Mouse (Mus musculus) c-Kit-negative CD71-positive TER-119-positive erythroid progenitor cells, embryonic 14.5 days (primary cell): ENCODE measurements around the gene Thbs2.

Source experiments
- DNase-seq: peaks from one replicate; pipeline ENCODE4 v3.0.0-alpha.2; 2013; ENCODE audit warnings: low read depth, low spot score

Gene Thbs2

DNA sequence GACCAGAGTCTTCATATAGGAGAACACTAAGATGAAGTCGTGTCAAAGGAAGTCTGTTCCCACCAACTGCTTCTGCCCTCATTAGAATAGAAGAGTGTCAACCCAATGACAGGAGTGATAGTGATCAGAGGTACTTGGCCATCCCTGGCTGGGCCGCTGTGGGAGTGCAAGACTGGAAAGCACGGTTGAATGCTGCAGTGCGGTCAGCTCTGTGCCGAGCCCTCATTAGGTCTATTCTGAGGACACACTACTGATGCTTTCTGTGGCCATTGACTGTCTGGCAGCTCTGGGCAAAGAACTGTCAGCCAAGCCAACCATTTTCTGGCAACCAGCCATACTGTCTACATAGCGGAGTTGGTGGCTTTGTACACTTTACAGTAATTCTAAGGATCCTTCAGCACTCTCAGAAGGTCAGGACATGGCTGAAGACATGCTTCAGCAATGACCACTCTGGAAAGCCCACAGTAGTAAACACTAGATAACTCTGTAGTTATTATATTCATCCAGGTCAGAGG is 2.3 kb upstream of the Thbs2 start:
- DNase-seq, result no peak

DNA sequence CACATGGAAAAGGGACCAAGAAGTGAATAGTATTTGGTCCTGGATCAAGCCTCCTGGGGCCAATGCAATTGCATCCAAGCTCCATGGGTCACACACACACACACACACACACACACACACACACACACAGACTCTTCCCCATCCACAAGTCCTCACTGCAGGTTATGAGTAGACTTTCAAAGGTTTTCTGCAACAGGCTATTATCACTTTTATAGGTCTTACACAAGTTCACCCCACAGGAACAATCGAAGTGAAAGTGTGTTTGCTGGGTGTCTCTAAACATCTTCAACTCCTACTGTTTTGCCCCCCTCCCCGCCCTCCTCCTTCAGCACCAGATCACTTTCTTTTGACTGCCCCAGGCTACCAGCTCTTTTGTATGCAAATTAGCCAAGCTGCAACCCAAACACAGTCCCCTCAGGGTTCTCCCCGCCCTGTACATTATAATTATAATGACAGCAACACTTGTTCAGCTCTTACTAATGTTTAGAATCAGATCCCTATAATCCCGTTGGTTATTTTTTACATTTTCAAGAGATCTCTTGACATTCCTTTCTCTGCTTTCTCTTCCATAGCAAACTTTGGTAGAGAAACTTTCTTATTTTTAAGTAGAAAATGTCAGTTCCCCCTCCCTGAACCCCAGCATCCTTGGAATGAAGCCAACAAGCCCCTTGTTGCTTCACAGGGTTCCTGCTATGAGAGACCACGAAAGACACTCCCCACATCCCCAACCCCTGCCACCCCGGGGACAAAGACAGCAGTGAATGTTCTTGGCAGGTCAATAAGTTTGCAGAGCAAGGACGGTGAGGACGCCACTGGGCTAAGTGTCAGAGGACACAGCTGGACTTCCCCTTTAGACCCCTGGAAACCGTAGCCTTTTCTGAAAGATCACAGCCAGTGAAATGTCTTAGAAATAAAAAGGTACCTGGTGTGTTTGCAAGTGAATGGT is 714 bp downstream of the Thbs2 start:
- DNase-seq, result no peak

DNA sequence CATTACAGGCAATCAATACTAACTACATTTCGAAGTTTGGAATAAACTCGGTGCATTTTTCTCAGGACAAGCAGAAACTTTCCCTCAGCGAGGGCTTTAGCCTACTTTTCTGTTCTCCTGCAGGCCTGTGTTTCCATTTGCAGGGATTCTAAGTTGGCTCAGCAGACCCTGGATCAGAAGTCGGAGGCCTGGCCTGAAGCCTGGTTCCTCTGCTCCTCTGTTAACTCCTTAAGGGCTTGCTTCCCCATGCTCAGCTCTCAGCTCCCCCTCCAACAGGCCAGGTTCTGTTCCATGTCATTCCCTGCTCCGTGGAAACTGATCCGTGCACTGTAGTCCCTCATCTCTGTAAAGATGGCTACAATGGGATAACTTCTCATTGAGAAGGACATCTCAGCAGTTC is 2.1 kb downstream of the Thbs2 start:
- no peak for DNase-seq

DNA sequence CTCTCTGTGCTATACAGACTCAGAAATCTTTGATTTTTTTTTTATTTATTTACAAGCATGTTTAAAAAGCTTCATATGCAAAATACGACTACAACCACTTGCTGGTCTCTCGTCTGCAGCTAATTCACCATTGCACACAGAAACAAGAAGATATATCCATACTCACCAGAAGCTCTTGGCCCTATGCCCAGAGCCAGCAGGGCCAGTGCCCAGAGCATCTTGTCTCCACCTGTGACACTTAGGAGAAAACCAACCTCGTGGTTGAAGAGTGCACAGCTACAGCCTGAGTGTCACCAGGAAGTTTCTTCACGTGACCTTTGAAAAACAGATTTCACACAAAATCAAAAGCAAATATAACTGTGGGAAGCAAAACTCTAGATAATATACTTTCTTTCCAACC is 2.8 kb downstream of the Thbs2 start:
- no peak for DNase-seq

DNA sequence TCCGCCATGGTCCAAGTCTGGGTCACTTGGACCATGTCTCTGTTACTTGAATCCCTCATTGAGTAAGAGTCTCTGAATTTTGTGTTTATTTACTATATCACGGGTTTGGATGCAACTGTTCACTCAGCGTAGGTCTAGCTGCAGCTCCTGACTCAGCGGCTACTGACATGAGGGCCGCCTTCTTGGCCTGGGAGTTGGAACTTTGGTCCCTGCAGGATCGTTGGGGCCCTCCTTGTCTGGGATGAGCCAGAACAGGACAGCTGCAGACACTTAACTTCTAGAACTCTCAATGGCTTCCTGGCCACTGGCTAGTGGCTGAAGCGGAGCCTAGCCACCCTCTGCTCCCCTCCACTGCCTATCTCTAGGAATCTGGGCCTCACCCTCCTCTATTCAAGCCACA is 11.2 kb downstream of the Thbs2 start:
- DNase-seq, result no peak

DNA sequence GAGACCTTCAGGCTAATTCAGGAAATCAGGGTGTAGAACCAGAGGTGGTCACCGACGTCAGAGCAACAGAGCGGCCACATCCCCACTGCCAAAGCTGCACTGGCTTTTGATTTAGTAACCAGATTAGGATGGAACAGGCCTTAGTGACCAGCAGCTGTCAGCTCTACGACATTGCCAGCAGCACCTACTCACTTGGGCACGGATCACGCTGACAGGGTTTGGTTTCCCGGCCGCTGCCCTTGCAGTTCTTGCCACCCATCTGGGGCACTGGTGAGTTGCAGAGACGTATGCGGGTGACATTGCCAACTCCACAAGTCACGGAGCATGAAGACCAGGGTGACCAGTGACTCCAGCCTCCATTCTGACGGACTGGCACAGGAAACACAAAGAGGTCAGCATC is 13.0 kb downstream of the Thbs2 start:
- DNase-seq, result no peak

DNA sequence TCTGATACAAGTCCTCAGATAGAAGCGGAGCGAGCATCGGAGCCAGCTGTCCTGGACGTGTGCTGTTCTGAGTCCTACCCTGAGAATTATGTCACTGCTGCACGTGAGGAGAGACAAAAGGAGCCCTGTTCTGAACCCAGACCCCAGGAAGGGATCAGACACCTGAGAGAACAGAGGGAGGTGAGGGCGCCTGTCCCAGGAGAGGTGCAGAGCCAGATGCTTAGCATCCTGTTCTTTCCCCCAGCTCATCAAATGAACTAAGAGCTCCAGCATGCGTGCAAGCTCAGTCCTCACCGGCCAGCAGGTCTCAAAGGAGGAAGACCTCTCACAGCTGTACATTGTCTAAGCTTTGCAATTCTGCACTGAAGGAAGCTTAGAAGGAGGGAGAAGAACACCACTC is 16.8 kb downstream of the Thbs2 start:
- DNase-seq, result no peak

DNA sequence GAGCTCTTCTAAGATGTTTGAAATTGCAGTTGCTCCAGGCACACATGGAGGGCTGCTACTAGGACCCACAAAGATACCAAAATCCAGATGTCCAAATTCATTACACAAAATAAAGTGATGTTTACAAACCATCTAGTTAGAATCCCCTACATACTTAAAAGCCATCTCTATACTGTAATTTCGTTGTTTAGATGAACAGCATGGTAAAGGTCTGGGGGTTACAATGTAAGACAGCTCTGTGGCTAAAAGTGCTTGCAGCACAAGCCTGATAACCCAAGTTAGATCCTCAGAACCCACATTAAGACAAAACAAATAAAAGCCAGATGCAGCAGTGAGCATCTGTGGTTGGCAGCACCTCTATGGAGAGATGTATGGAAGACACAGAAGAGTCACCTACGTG is 18.5 kb downstream of the Thbs2 start:
- DNase-seq, result no peak

DNA sequence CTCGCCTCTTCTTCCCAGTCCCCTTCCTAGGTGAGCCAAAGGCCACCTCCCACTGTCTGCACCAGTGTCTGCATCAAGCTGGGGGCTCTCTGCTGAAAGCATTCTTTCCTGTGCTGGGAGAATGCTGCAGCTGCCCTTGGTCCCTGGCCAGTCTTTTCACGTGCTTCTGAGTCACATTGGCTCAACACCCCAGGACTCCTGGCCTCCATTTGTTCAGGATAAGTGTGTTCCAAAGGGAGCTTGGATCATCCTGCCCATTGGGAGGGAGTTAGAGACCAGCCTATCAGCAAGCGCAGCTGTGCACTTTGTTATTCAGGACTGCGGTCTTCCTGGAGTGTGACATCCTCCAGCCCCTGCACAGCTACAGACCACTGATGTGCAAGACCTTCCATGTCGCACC is 21.6 kb downstream of the Thbs2 start:
- DNase-seq, result no peak

DNA sequence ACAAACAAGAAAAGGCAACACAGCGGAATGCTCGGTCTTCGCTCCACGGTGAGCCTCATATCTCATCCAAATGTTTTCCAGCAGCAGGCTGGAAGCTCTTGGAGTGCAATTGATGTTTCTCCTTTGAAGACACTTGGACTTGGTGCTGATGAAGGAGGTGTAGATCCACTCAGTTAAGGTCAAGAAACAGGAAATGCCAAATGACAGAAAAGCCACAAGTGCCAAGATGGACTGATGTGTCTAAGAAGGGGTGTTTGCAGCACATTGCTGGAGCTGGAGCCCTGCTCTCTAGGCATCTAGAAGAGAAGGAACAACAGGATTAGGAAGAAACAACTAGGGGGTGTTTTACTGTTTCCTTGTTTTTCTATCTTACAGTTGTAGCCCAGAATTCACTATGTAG is 26.8 kb downstream of the Thbs2 start:
- no peak for DNase-seq

DNA sequence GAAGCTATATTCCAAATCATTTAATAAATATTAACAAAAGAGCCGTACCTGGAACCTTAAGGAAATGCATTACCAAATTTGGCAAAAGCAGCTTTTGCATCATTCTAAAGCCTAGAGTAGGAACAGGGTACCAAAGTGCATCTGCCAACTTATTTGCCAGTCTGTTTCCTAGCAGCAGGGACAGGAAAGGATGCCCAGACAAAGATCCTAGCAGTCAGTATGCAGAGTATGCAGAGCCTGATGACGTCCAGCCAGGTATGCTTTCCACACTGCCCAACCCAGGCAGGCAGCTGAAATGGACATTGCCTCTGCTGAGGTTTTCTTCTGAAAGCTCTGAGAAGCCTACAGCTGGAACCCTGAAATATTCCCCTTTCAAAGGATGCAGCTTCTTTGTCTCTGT is 27.6 kb downstream of the Thbs2 start:
- no peak for DNase-seq

DNA sequence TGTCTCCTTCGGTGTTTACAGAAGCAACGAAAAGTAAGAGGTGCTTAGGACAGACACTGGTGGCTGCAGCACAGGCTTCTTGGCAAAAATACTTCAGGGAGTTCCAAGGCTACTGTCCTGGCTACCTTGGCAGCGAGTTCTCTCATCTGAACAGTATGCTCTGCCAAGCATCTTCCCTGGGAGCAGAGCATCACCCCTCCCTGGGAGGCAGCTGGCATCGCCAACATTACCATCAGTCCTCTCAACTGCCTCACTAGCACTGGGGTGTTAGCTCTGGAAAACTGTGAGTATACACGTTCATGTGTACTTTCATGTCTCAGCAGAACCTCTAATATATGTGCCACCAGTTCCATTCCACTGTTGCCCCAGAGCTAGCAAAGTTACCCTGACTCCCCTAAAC is 30.7 kb downstream of the Thbs2 start:
- DNase-seq, result no peak

DNA sequence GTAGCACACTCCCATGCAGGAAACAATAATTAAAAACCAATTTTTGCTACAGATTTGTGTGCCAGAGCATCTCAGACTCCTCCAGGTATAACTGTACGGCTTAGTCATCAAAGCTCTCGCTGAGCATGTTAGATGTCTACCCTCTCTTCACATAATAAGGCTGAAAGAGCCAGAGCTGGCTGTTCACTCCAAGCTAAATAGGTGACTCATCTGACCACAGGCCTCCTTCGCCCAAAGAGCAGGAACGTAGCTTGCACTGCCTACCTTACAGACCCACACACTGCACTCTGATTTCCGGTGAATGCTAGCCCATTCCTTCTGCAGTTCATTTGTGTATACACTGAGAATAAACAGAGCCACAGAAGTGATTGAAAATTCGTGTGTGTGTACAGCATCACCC is 31.6 kb downstream of the Thbs2 start:
- DNase-seq, result no peak

DNA sequence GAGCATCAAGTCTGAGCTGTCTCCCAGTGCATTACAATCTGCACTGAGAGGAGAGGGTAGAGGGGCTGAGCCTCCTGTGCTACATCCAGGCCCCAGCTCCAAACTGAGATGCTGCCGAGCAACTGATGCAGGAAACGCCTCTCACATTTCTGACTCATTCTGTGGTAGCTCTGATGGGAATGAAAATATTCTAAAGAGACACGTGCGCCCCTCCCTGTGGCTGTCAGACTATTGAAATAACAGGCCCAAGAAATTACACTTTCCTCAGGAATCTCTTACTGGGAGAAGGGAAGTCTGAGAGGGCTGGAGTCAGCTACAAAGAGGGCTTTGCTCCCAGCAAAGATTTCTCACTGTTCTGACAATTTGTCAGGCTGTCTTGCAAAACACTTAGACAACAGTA is 34.3 kb downstream of the Thbs2 start:
- DNase-seq, result no peak

DNA sequence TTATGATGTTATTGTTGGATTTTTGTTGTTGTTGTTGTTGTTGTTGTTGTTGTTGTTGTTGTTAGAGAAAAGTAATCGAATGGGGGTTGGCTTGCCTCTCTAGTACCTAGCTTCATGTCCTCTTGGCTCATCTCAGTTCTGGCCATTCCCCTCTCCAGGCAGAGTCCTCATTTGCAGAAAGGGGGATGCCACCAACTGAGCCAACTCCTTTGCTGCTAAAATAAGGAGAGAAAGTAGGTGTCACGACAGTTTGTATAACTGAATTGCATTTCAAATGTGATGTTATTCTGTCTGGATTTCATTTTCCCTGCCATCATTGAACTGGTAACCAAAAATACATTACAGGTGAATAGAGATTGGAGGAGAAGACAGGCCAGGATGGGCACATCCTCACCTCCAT is 35.9 kb downstream of the Thbs2 start:
- DNase-seq, result no peak

DNA sequence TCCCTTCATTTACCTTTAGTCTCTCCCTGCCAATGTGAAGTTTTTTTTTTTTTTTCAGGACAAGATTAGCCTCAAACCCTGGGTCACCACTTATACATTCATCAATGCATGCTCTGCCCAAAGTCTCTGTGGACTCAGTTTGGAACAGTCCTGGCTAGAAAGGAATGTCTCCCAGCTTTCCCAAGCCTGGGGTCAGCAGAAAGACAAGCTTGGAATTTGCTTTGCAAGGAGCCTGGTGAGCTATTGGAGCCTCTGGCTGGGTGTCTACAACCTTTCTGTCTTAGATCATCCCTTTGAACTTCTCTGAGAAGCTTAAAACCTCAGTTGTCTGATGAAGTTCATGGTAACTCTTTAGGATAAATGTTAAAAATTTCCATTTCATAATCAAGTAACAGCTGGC is 36.9 kb downstream of the Thbs2 start:
- DNase-seq, result no peak

DNA sequence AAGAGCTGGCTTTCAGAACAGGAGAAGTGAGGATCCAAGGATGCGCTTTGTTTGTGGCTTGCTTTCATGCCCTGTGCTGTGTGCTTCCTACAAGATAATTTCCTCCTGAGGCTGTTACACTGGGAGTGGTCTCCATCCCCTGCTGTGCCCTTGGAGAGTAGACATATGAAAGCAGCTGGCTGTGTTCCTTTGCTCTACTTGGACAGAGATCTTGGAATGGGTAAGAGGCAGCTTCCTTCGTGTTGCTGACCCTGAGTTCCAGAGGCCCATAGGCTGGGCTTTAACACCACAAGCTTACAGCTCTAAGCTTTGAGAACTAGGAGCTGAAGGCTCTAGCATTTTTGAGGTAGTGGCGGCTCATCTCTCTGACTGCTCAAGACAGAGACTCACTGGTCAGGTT is 39.1 kb downstream of the Thbs2 start:
- DNase-seq, result no peak

DNA sequence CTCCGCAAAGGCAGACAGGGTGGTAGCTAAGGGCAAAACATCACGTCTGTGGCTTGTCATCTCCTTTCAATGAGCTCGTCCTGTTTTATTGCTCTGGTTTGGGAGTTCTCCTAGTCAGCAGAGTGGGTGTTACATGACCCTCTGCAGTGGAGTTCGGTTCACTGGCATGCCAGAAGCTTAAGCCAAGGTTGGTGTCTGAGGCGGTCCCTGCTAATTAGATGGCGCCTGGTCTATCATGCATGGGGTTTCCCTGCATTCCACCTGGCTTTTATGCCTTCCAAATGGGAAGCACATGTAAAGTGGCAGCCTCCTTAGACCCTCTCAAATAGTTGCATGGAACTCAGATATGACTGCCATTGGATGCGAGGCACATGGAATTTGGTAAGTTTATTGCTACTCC is 42.0 kb downstream of the Thbs2 start:
- no peak for DNase-seq

DNA sequence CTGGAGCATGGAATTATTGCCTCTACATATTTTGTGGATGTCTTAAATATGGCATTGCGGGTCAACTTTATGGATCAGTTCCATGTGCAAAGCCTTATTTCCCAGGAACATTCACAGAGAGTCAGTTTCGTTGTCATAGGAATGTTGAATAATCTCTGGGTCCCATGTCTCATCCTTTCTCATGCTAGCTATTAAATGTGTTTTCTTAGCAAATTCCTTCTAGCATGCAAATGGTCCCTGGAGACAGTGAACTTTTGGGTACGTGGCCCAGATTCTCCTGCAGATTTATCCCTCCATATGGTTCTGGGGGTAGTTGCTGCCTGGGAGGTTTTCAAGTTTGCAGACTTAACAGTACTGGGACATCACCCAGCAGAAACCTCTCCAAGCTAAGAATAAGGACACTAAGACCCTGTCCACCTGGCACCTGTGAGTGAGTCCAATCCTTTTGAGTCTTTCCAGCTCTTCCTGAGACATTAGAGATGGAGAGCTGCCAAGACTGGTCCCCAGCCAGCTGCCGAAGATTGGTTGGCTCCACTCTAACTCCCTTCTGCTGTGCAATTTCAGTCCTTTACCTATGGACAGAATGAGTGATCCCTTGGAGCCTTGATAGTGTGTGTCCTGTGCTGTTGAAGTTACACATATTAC is 45.9 kb downstream of the Thbs2 start:
- DNase-seq, result no peak

DNA sequence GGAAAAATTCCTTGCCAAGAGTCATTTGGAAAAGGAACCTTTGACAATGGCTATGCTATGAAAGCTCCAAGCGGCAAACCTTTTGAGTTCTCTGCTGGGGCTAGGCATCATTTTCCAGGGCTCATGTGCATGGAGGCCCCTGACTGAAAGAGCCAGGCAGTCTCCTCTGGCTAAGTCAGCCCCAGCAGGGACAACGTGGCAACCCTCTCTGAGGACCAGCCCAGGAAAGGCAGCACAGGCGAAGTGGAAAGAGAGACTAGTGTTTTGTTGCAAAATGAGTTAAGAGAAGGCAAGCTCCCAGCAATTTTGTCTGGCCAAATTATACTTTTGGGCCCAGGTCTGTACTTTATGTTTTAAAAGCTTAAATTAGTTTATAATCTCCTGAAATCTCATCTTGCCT is 50.0 kb downstream of the Thbs2 start:
- DNase-seq, result no peak

DNA sequence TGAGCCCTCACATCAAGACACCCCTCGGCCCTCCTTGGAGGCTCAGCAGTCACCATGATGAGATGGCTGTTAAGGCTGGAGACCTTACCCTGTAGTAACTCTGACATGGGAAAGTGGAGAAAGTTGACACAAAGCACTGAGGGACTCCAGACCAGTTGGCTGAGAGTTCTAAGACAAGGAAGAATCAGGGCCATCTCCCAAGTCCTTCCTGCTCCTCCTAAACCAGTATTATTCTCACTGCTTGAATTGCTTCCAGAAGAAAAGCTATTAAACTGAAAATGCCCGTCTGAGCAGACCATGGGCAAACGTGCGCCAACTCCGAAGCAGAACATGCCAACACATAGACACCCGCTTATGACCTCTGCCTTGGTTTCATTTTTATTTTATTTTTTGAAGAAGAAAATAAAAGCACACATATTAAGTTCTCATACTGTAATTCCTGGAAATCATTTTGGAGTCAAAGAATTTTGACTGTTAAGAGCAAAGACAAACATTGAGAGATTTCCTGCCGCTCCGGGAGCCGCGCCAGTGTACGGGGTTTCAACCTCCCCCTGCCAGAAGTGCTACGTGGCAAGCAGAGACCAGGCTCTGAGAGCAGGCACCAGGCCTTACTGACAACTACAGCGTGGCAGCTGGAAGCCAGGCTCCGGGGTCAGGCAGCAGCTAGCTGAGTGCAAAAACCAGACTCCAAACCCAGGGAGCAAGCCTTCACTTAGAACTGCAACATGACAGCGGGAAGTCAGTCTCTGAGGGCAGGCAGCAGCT is 53.5 kb downstream of the Thbs2 start:
- DNase-seq, result no peak

DNA sequence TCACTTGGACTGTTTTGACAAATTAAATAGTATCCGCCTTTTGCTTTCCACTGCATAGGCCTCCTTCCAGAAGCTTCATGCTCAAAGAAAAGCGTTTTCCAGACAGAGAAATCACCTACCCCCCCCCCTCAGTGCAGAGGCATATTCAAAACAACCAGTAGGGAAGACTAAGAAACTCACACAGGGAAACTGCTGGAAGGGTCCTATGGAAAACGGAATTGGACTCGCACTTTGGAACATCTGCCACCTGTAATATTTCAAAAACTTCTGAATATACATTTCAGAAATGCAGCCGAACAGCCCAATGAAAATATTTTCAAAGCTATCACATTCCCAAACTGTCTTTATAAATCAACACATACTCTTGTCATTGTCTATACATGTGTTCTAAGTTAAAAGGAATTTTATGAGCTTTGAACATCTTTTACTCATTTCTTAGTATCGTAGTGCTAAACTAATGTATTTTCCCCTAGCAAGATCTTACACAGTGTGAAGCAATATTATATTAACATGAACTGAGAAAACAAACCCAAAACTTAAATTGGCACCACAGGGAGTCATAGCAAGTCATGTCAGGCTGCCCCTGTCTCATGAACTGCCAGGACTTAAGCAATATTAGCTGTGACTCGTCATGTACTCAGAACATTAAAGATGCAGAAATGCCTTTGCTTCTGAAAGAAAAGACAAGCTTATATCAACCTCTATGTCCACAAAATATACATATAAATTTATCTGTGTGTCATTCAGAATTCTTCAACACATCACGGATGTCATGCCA is 58.3 kb downstream of the Thbs2 start:
- DNase-seq, result no peak
